7 mouse cellular contexts compared by ENCODE assay signal in genomic region chr9:77909572-77910269, GRCm38 (mm10). TPM values are rescaled to one million over a fixed set of nuclear protein-coding genes. Genes with fewer than 3 reads are reported as not detected.
A peak's percentile ranks its signal among the peaks of the same experiment; 100 is the strongest.
DNase-seq lines count a peak whose midpoint lies in the region; ATAC-seq lines count a peak whose summit lies in the region.

No protein-coding gene starts in this region.

- H3K4me1 ChIP-seq in forebrain, embryonic 10.5 days, result peaks cover 33% of the 10 kb centered on the region
- peaks cover 16% of the 10 kb centered on the region for H3K4me1 ChIP-seq in limb, embryonic 13.5 days

- no peaks in the 10 kb centered on the region for H3K36me3 ChIP-seq in forebrain, embryonic 10.5 days (replicated peaks)
- H3K36me3 ChIP-seq in limb, embryonic 13.5 days, result no peaks in the 10 kb centered on the region

- peak overlapping the region; percentile 97 for H3K27ac ChIP-seq in forebrain, embryonic 10.5 days
- H3K27ac ChIP-seq in limb, embryonic 13.5 days, result peak overlapping the region; percentile 92

- no peaks in the 10 kb centered on the region for H3K27me3 ChIP-seq in forebrain, embryonic 10.5 days (ENCODE audit: poor library complexity, severe bottlenecking)
- H3K27me3 ChIP-seq in limb, embryonic 13.5 days, result no peaks in the 10 kb centered on the region

- peak overlapping the region; percentile 63 for H3K4me2 ChIP-seq in limb, embryonic 13.5 days (replicated peaks)

- ATAC-seq in limb, embryonic 13.5 days (ENCODE audit: low FRiP score, low read depth), result no peak

- WGBS in forebrain, embryonic 10.5 days, result 14% methylated on average over 10 of the region's 10 CpGs
- WGBS in limb, embryonic 13.5 days, result 17% methylated on average over 10 of the region's 10 CpGs

- H3K9me3 ChIP-seq in forebrain, embryonic 10.5 days, result no peaks in the 10 kb centered on the region
- no peaks in the 10 kb centered on the region for H3K9me3 ChIP-seq in limb, embryonic 13.5 days

- DNase-seq in thymus, postnatal 14 days, result peak; percentile 20
- no peak for DNase-seq in thymus, postnatal 36 days
- peak; percentile 24 for DNase-seq in forebrain, embryonic 10.5 days (ENCODE audit: extremely low spot score, low spot score)
- peak; percentile 36 for DNase-seq in neural tube, embryonic 10.5 days (ENCODE audit: extremely low spot score, low spot score)
- DNase-seq in testis, postnatal 10 days (ENCODE audit: low spot score), result no peak
- no peak for DNase-seq in layer of hippocampus, postnatal 10 days (ENCODE audit: low spot score in 2 of 2)

- peak overlapping the region; percentile 73 for H3K4me3 ChIP-seq in forebrain, embryonic 10.5 days
- H3K4me3 ChIP-seq in limb, embryonic 13.5 days, result peak overlapping the region; percentile 58

- H3K9ac ChIP-seq in limb, embryonic 13.5 days, result peak overlapping the region; percentile 72

RNA-seq across cellular contexts. Expression of gene Elovl5, which starts 7.4 kb away (rescaled TPM):
- polyA plus RNA-seq in forebrain, embryonic 10.5 days (2016; fragmentation: Nextera tagmentation; extraction: Ambion mirVana), result 102 and 106 TPM in 2 replicates
- polyA plus RNA-seq in limb, embryonic 13.5 days (2015; fragmentation: Nextera tagmentation; extraction: Ambion mirVana), result 72.3 and 75.5 TPM in 2 replicates
- total RNA-seq in layer of hippocampus, postnatal 10 days (2021), result 10 to 100 TPM; 85.5 to 89.5 TPM

Comparison
In these comparisons a context has a peak if more than half of its experiments do, and no peak if none do; other contexts are left out.
1. DNase-seq: peak in thymus, postnatal 14 days (single experiment), forebrain, embryonic 10.5 days (single experiment) and neural tube, embryonic 10.5 days (single experiment); none in thymus, postnatal 36 days (0 of 2), testis, postnatal 10 days (single experiment) and layer of hippocampus, postnatal 10 days (0 of 2).